Mouse (Mus musculus) brain, embryonic 18.5 days (tissue): ENCODE measurements at regions not wholly inside any gene's neighbourhood (a gene's known extent, or its start where the extent isn't known, plus 50 kb on each side); places are given as distances from the start of the nearest gene placed in this dataset.

Source experiments
- DNase-seq: peaks from one replicate; pipeline ENCODE4 v3.0.0-alpha.2; 2012; ENCODE audit warnings: low read depth, low spot score

DNA sequence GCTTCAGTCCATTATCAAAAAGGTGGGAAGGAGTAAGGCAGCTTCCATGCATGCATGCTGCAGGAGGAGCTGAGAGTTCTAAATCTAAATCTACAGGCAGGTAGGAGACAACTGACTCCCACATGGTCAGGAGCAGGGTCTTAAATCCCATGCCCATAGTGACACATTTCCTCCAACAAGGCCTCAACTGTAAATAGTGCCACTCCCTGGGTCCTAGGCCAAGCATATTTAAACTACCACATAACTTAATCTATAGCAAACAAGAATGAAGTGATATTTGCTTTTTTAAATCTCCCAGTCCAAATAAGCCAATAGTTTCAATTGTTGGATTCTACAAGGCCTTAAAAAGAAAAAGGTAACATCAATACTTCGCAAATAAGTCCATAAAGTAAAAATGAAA lies 1345.4 kb upstream of the Dsel start:
- no peak for DNase-seq

DNA sequence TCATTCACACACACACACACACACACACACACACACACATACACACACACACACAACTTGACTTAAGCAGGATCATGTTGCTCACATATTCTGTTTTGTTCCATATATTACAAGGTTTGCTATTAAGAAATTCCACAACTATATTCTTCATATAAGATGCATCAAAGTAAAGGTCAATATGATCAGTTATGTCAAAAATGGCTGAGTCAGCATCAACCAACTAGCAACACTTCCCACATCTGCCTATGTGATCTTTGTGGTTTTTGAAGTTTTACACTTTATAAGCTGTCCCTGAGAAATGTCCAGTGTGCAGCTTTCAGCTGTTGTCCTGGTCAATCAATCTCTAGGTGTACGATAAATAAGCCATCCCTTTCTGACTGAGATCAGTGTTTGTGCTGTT lies 1339.3 kb upstream of the Dsel start:
- DNase-seq: no peak

DNA sequence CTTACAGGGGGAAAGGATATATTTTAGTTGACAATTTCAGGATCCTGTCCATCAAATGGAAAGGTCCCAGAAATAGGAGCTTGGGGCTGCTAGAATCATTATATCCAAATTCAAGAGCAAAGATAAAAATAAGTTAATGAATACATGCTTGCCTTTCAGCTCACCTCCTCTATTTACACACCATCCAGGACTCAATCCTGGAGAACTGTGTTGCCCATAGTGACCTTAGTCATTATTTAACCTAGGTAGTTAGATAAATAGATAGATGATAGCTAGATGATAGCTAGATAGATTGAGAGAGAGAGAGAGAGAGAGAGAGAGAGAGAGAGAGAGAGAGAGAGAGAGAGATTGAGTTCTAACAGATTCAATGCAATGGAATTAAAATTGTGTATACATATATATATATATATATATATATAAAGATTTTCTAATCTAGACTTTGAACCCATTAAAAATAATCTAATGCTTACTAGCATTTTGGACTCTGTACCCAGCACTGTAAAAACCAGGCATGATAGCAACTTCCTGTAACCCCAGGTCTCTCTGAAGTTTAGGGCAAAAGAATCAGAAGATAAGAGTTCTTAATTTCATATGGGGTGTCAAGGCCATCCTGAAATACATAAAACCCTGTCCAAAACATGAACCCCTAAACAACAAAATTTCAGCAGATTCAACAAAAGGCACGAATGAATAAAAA lies 1329.5 kb upstream of the Dsel start:
- no peak for DNase-seq

- DNase-seq: no peak
These were observed 1298.5 kb upstream of the Dsel start for GRCm38 (mm10) chr1:113163173-113163572.
